Mouse (Mus musculus): ENCODE measurements around the gene St3gal3. TPM values are rescaled to one million over a fixed set of nuclear protein-coding genes. Genes with fewer than 3 reads are reported as not detected.

St3gal3 gene
- polyA plus RNA-seq, 1 experiment, result 71.2 TPM

DNA sequence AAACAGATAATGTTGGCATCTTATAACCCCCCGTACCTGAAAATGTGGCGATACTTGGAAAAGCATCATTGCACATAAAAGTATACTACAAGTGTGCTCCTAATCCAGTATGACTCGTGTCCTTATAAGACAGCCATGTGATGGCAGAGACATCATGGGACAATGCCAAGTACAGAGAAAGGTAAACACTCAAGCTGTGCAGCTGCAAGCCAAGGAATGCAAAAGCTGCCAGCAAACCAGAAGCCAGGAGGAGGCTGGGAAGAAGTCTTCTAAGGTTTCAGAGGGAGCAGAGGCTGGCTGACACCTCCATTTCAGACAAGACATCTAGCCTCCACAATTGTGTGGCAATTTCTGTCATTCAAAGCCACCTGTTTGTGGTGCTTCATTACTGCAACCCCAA lies 228.5 kb downstream of the St3gal3 start:
- no peaks in the 10 kb centered on the region for H3K27me3 ChIP-seq (ENCODE audit: control insufficient read depth, insufficient read depth, low read length)
- 54% methylated on average over 3 of the region's 3 CpGs for WGBS
- TF ChIP-seq POLR2A (IDR thresholded peaks at IDR 0.05; ENCODE audit: borderline replicate concordance, insufficient read depth, low read length) (no peak), CTCF (IDR thresholded peaks at IDR 0.05; ENCODE audit: borderline replicate concordance, insufficient read depth, low read depth, low read length) (no peak)
- DNase-seq, result peak; percentile 30 to 62
- peaks cover 41% of the 10 kb centered on the region for H3K4me1 ChIP-seq (ENCODE audit: control insufficient read depth, insufficient read depth, low read length)
- H3K4me3 ChIP-seq (replicated peaks; ENCODE audit: insufficient read depth, low read depth, low read length), result no peak overlapping the region
- 0 out of 2 replicates have a peak overlapping the region, but pooled peaks have one; percentile 33 for H3K27ac ChIP-seq (ENCODE audit: insufficient read depth, low read length)

DNA sequence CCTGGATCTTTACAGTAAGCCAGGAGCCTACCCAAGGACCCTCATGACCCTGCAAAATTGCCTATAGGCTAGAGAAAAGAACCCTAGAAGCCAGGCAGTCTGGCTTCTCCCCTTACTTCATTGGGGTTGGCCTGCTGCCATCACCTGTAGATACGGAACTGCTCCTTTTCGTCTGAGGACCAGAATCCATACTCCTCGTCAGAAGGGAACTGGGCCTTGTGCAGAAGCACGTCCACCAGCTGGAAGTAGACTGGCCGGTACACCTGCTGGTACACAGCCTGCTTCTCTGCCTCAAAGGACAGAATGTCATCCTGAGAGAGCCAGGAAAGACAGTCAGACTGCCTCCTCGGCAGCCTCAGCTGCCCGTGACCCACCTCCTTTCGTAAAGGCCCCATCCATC lies 230.0 kb downstream of the St3gal3 start:
- H3K4me3 ChIP-seq (replicated peaks; ENCODE audit: insufficient read depth, low read depth, low read length), result no peak overlapping the region
- no peaks in the 10 kb centered on the region for H3K27me3 ChIP-seq (ENCODE audit: control insufficient read depth, insufficient read depth, low read length)
- H3K27ac ChIP-seq (ENCODE audit: insufficient read depth, low read length), result 0 out of 2 replicates have a peak overlapping the region, but pooled peaks have one; percentile 1
- peak in 1 of 2 experiments; percentile 57 for DNase-seq
- WGBS, result 13% methylated on average over 8 of the region's 8 CpGs
- H3K4me1 ChIP-seq (ENCODE audit: control insufficient read depth, insufficient read depth, low read length), result peaks cover 36% of the 10 kb centered on the region
- TF ChIP-seq POLR2A (IDR thresholded peaks at IDR 0.05; ENCODE audit: borderline replicate concordance, insufficient read depth, low read length) (no peak), CTCF (IDR thresholded peaks at IDR 0.05; ENCODE audit: borderline replicate concordance, insufficient read depth, low read depth, low read length) (no peak)

DNA sequence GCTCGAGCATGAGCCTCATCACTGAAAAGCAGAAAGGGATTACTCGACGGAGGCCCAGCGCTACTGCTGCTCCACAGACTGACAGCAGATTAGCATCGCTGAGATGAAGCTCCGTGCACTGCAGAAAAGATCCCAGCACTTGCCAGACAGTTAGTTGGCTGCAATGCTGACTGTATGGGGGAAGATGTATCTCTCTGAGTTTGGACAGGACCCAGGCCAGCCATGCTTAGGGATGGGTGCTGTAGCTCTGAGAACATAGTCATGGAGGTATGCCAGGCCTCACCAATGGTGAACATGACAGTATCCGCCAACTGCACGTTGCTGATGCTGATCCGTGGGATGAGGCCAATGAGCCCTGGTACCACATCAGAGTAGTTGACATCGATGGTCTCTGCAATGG lies 230.6 kb downstream of the St3gal3 start:
- Histone ChIP-seq H3K27me3 (ENCODE audit: control insufficient read depth, insufficient read depth, low read length) (no peaks in the 10 kb centered on the region), H3K4me3 (replicated peaks; ENCODE audit: insufficient read depth, low read depth, low read length) (no peak overlapping the region), H3K27ac (ENCODE audit: insufficient read depth, low read length) (0 out of 2 replicates have a peak overlapping the region, but pooled peaks have one; percentile 4), H3K4me1 (ENCODE audit: control insufficient read depth, insufficient read depth, low read length) (peaks cover 33% of the 10 kb centered on the region)
- no peak for TF ChIP-seq POLR2A (IDR thresholded peaks at IDR 0.05; ENCODE audit: borderline replicate concordance, insufficient read depth, low read length)
- TF ChIP-seq CTCF (IDR thresholded peaks at IDR 0.05; ENCODE audit: borderline replicate concordance, insufficient read depth, low read depth, low read length), result no peak
- 36% methylated on average over 10 of the region's 10 CpGs for WGBS
- no peak for DNase-seq

DNA sequence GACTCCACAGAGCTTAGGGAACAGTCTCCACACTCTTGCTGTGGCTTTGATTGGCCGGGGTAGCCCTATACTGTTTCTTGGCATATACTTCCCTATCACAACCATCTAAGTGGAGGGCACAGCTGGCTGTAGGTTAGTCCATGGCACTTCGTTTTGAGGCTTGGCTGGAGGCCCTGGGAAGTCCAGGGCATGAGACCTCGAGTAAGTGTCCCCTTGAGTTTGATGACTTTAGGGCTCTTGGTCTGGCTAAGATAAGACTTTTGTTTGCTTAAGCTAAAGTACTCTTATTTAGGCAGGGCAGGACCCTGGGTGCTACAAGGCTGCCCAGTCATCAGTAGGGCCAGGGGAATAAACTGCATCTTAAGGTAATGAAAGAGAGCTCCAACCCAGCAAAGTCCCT lies 236.6 kb downstream of the St3gal3 start:
- WGBS, result 63% methylated on average over 3 of the region's 3 CpGs
- H3K27me3 ChIP-seq (ENCODE audit: control insufficient read depth, insufficient read depth, low read length), result no peaks in the 10 kb centered on the region
- H3K4me3 ChIP-seq (replicated peaks; ENCODE audit: insufficient read depth, low read depth, low read length), result no peak overlapping the region
- TF ChIP-seq POLR2A (IDR thresholded peaks at IDR 0.05; ENCODE audit: borderline replicate concordance, insufficient read depth, low read length), result no peak
- TF ChIP-seq CTCF (IDR thresholded peaks at IDR 0.05; ENCODE audit: borderline replicate concordance, insufficient read depth, low read depth, low read length), result no peak
- no peak for DNase-seq
- H3K27ac ChIP-seq (ENCODE audit: insufficient read depth, low read length), result no peak overlapping the region
- peaks cover 34% of the 10 kb centered on the region for H3K4me1 ChIP-seq (ENCODE audit: control insufficient read depth, insufficient read depth, low read length)

DNA sequence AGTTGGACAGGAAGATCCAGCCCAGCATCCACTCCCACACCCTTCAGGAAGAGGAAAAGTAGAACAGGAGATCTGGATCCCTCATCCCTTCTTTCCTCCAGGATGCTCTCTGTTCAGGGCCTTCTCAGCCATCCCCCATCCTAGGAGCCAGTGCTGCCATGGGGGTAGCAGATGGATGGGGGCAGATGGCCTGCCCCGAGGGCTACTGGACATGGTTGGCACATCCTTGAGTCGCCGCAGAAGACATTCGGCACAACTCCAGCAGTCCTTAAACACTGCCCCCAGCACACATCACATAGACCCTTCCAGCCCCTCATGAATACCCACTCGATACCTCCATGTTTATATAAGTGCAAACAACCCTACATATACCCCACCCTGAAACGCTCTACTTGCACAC lies 238.7 kb downstream of the St3gal3 start:
- DNase-seq, result peak; percentile 70 to 82
- no peak for TF ChIP-seq CTCF (IDR thresholded peaks at IDR 0.05; ENCODE audit: borderline replicate concordance, insufficient read depth, low read depth, low read length)
- no peak for TF ChIP-seq POLR2A (IDR thresholded peaks at IDR 0.05; ENCODE audit: borderline replicate concordance, insufficient read depth, low read length)
- peaks cover 36% of the 10 kb centered on the region for H3K4me1 ChIP-seq (ENCODE audit: control insufficient read depth, insufficient read depth, low read length)
- WGBS, result 16% methylated on average over 6 of the region's 6 CpGs
- H3K27ac ChIP-seq (ENCODE audit: insufficient read depth, low read length), result peak overlapping the region; percentile 90
- no peaks in the 10 kb centered on the region for H3K27me3 ChIP-seq (ENCODE audit: control insufficient read depth, insufficient read depth, low read length)
- no peak overlapping the region for H3K4me3 ChIP-seq (replicated peaks; ENCODE audit: insufficient read depth, low read depth, low read length)

DNA sequence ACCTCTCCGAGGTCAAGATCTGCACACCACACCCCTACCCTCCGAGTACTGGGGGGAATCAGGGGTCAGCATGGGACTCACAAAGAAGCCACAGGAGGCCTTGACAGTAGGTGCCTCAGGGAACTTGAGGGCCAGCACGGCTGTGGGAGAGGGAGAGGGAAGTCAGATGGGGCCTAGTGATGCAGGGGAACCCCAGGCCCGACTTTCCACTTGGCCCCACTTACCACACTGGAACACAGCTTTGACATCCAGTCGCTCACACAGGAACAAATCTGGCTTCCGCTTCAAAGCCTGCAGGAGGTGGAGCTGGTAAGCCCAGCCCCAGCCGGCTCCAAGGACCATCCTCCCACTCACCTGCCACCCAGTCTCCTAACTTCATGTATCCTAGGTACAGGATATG lies 239.4 kb downstream of the St3gal3 start:
- Histone ChIP-seq H3K27me3 (ENCODE audit: control insufficient read depth, insufficient read depth, low read length) (no peaks in the 10 kb centered on the region), H3K27ac (ENCODE audit: insufficient read depth, low read length) (peak overlapping the region; percentile 90), H3K4me1 (ENCODE audit: control insufficient read depth, insufficient read depth, low read length) (peaks cover 39% of the 10 kb centered on the region), H3K4me3 (replicated peaks; ENCODE audit: insufficient read depth, low read depth, low read length) (no peak overlapping the region)
- no peak for TF ChIP-seq CTCF (IDR thresholded peaks at IDR 0.05; ENCODE audit: borderline replicate concordance, insufficient read depth, low read depth, low read length)
- no peak for TF ChIP-seq POLR2A (IDR thresholded peaks at IDR 0.05; ENCODE audit: borderline replicate concordance, insufficient read depth, low read length)
- 34% methylated on average over 7 of the region's 7 CpGs for WGBS
- DNase-seq, result no peak

DNA sequence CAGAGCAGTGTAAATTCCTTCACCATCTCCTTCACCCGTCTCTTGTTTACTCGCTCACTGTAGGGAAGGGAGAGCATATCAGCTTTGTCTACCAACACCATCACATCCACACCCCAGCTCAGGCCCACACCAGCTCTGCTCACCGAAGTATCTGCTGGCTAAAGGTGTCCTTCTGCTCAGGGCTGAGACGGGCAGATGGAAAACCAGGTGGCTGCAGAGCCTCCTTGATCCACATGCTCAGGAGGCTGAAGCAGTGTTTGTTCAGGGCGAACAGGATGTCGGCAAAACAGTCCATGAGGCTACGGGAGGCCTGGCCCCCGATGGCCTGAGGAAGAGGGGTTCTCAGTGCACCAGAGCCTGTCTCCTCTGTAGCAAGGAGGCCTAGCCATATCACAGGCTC lies 240.1 kb downstream of the St3gal3 start:
- H3K4me3 ChIP-seq (replicated peaks; ENCODE audit: insufficient read depth, low read depth, low read length), result no peak overlapping the region
- no peak for TF ChIP-seq POLR2A (IDR thresholded peaks at IDR 0.05; ENCODE audit: borderline replicate concordance, insufficient read depth, low read length)
- TF ChIP-seq CTCF (IDR thresholded peaks at IDR 0.05; ENCODE audit: borderline replicate concordance, insufficient read depth, low read depth, low read length), result no peak
- H3K4me1 ChIP-seq (ENCODE audit: control insufficient read depth, insufficient read depth, low read length), result peaks cover 39% of the 10 kb centered on the region
- peak overlapping the region; percentile 90 for H3K27ac ChIP-seq (ENCODE audit: insufficient read depth, low read length)
- DNase-seq, result peak in 1 of 2 experiments; percentile 58
- WGBS, result 28% methylated on average over 8 of the region's 8 CpGs
- H3K27me3 ChIP-seq (ENCODE audit: control insufficient read depth, insufficient read depth, low read length), result no peaks in the 10 kb centered on the region

DNA sequence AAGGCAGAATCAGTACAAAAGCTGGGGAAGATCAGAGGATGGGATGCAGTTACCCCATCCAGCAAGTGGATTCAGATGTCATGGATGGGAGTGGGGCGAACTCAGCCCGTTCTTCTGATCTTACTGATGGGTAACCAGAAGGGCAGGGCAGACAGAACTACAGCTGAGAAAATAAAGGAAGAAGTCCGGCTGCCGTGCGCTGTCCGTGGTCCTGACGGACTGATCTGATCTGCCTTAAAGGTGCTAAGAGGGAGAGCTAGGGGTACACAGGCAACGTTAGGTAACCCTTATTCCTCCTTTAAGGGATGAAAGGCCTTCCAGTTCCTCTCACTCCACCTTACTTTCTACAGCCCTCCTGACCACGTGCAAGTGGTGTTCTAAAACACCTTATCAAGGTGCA lies 241.3 kb downstream of the St3gal3 start:
- H3K4me1 ChIP-seq (ENCODE audit: control insufficient read depth, insufficient read depth, low read length), result peaks cover 39% of the 10 kb centered on the region
- no peak for DNase-seq
- H3K27me3 ChIP-seq (ENCODE audit: control insufficient read depth, insufficient read depth, low read length), result no peaks in the 10 kb centered on the region
- 43% methylated on average over 9 of the region's 9 CpGs for WGBS
- H3K27ac ChIP-seq (ENCODE audit: insufficient read depth, low read length), result 0 out of 2 replicates have a peak overlapping the region, but pooled peaks have one; percentile 26
- no peak overlapping the region for H3K4me3 ChIP-seq (replicated peaks; ENCODE audit: insufficient read depth, low read depth, low read length)
- TF ChIP-seq POLR2A (IDR thresholded peaks at IDR 0.05; ENCODE audit: borderline replicate concordance, insufficient read depth, low read length), result no peak
- TF ChIP-seq CTCF (IDR thresholded peaks at IDR 0.05; ENCODE audit: borderline replicate concordance, insufficient read depth, low read depth, low read length), result no peak

Measured in cerebellum, adult 2 months (tissue).